Mouse (Mus musculus): ENCODE data around the gene Slc30a1. TPM values are rescaled to one million over a fixed set of nuclear protein-coding genes. Genes with fewer than 3 reads are reported as not detected.

Gene Slc30a1
- total and polyA plus RNA-seq, 3 experiments = 12.0 to 16.0 (median 12.0) TPM

- ATAC-seq (ENCODE audit: extremely low read depth, insufficient number of reproducible peaks, low FRiP score, poor library complexity, severe bottlenecking) (no peak), DNase-seq (ENCODE audit: low spot score) (no peak)
- Histone ChIP-seq H3K27me3 (ENCODE audit: insufficient read depth, low read length) (peaks cover 12% of the 10 kb centered on the region; the same call in 1 of the 2 replicates), H3K9me3 (replicated peaks) (peaks cover 7% of the 10 kb centered on the region), H3K4me1 (ENCODE audit: insufficient read depth, low read depth, low read length) (peaks cover 5% of the 10 kb centered on the region), H3K4me3 (ENCODE audit: low read depth, low read length) (no peak overlapping the region), H3K36me3 (replicated peaks) (peaks cover 7% of the 10 kb centered on the region)
- TF ChIP-seq GATA2 (IDR thresholded peaks at IDR 0.05; ENCODE audit: borderline replicate concordance, low read depth, low read length) (no peak), GATA1 (IDR thresholded peaks at IDR 0.05; ENCODE audit: borderline replicate concordance, low read length) (no peak), TAL1 (conservative IDR thresholded peaks at IDR 0.05; ENCODE audit: low read depth, low read length) (no peak), CTCF (IDR thresholded peaks at IDR 0.05; ENCODE audit: low read depth, low read length) (no peak), POLR2AphosphoS5 (IDR thresholded peaks at IDR 0.05; ENCODE audit: insufficient replicate concordance, low read depth, low read length) (no peak)
These were observed 14.7 kb upstream of the Slc30a1 start for GRCm38 (mm10) chr1:191891912-191892311.

- Histone ChIP-seq H3K27me3 (ENCODE audit: insufficient read depth, low read length) (peaks cover 11% of the 10 kb centered on the region; the same call in 1 of the 2 replicates), H3K36me3 (replicated peaks) (peaks cover 18% of the 10 kb centered on the region), H3K4me1 (ENCODE audit: insufficient read depth, low read depth, low read length) (peaks cover 5% of the 10 kb centered on the region), H3K4me3 (ENCODE audit: low read depth, low read length) (no peak overlapping the region), H3K9me3 (replicated peaks) (no peaks in the 10 kb centered on the region)
- no peak for DNase-seq (ENCODE audit: low spot score)
- no peak for TF ChIP-seq TAL1 (conservative IDR thresholded peaks at IDR 0.05; ENCODE audit: low read depth, low read length)
- no peak for TF ChIP-seq GATA1 (IDR thresholded peaks at IDR 0.05; ENCODE audit: borderline replicate concordance, low read length)
- no peak for TF ChIP-seq GATA2 (IDR thresholded peaks at IDR 0.05; ENCODE audit: borderline replicate concordance, low read depth, low read length)
- TF ChIP-seq POLR2AphosphoS5 (IDR thresholded peaks at IDR 0.05; ENCODE audit: insufficient replicate concordance, low read depth, low read length) = no peak
- TF ChIP-seq CTCF (IDR thresholded peaks at IDR 0.05; ENCODE audit: low read depth, low read length) = no peak
- no peak for ATAC-seq (ENCODE audit: extremely low read depth, insufficient number of reproducible peaks, low FRiP score, poor library complexity, severe bottlenecking)
These were observed 12.2 kb upstream of the Slc30a1 start for GRCm38 (mm10) chr1:191894386-191894785.

GRCm38 (mm10) chr1:191894857-191895256, 11.7 kb upstream of the Slc30a1 start:
- H3K4me1 ChIP-seq (ENCODE audit: insufficient read depth, low read depth, low read length) = peaks cover 5% of the 10 kb centered on the region
- ATAC-seq (ENCODE audit: extremely low read depth, insufficient number of reproducible peaks, low FRiP score, poor library complexity, severe bottlenecking) (no peak), DNase-seq (ENCODE audit: low spot score) (no peak)
- peaks cover 18% of the 10 kb centered on the region for H3K36me3 ChIP-seq (replicated peaks)
- TF ChIP-seq POLR2AphosphoS5 (IDR thresholded peaks at IDR 0.05; ENCODE audit: insufficient replicate concordance, low read depth, low read length) (no peak), GATA2 (IDR thresholded peaks at IDR 0.05; ENCODE audit: borderline replicate concordance, low read depth, low read length) (no peak), TAL1 (conservative IDR thresholded peaks at IDR 0.05; ENCODE audit: low read depth, low read length) (no peak), CTCF (IDR thresholded peaks at IDR 0.05; ENCODE audit: low read depth, low read length) (no peak), GATA1 (IDR thresholded peaks at IDR 0.05; ENCODE audit: borderline replicate concordance, low read length) (no peak)
- peaks cover 7% of the 10 kb centered on the region; the same call in 1 of the 2 replicates for H3K27me3 ChIP-seq (ENCODE audit: insufficient read depth, low read length)
- H3K9me3 ChIP-seq (replicated peaks) = no peaks in the 10 kb centered on the region
- no peak overlapping the region for H3K4me3 ChIP-seq (ENCODE audit: low read depth, low read length)

GRCm38 (mm10) chr1:191896806-191897552, 9.6 kb upstream of the Slc30a1 start:
- Histone ChIP-seq H3K27me3 (ENCODE audit: insufficient read depth, low read length) (no peaks in the 10 kb centered on the region; the same call in 1 of the 2 replicates), H3K4me1 (ENCODE audit: insufficient read depth, low read depth, low read length) (peaks cover 5% of the 10 kb centered on the region), H3K4me3 (ENCODE audit: low read depth, low read length) (no peak overlapping the region), H3K36me3 (replicated peaks) (peaks cover 35% of the 10 kb centered on the region), H3K9me3 (replicated peaks) (no peaks in the 10 kb centered on the region)
- ATAC-seq (ENCODE audit: extremely low read depth, insufficient number of reproducible peaks, low FRiP score, poor library complexity, severe bottlenecking) = no peak
- TF ChIP-seq CTCF (IDR thresholded peaks at IDR 0.05; ENCODE audit: low read depth, low read length) (no peak), GATA1 (IDR thresholded peaks at IDR 0.05; ENCODE audit: borderline replicate concordance, low read length) (no peak), TAL1 (conservative IDR thresholded peaks at IDR 0.05; ENCODE audit: low read depth, low read length) (no peak), POLR2AphosphoS5 (IDR thresholded peaks at IDR 0.05; ENCODE audit: insufficient replicate concordance, low read depth, low read length) (no peak), GATA2 (IDR thresholded peaks at IDR 0.05; ENCODE audit: borderline replicate concordance, low read depth, low read length) (no peak)
- DNase-seq (ENCODE audit: low spot score) = no peak

- Histone ChIP-seq H3K4me3 (ENCODE audit: low read depth, low read length) (peak overlapping the region; percentile 100), H3K27me3 (ENCODE audit: insufficient read depth, low read length) (no peaks in the 10 kb centered on the region), H3K4me1 (ENCODE audit: insufficient read depth, low read depth, low read length) (peaks cover 52% of the 10 kb centered on the region), H3K9me3 (replicated peaks) (no peaks in the 10 kb centered on the region), H3K36me3 (replicated peaks) (peaks cover 54% of the 10 kb centered on the region)
- no peak for DNase-seq (ENCODE audit: low spot score)
- ATAC-seq (ENCODE audit: extremely low read depth, insufficient number of reproducible peaks, low FRiP score, poor library complexity, severe bottlenecking) = peak; percentile 37; the same call in 1 of the 2 replicates
- TF ChIP-seq TAL1 (conservative IDR thresholded peaks at IDR 0.05; ENCODE audit: low read depth, low read length) (no peak), GATA1 (IDR thresholded peaks at IDR 0.05; ENCODE audit: borderline replicate concordance, low read length) (no peak), CTCF (IDR thresholded peaks at IDR 0.05; ENCODE audit: low read depth, low read length) (no peak), GATA2 (IDR thresholded peaks at IDR 0.05; ENCODE audit: borderline replicate concordance, low read depth, low read length) (no peak), POLR2AphosphoS5 (IDR thresholded peaks at IDR 0.05; ENCODE audit: insufficient replicate concordance, low read depth, low read length) (no peak)
These were observed 682 bp upstream of the Slc30a1 start for GRCm38 (mm10) chr1:191905637-191906533.
